Mouse (Mus musculus) yolk sac, embryonic 10.5 days (tissue): ENCODE results near the gene Wdr18.
"Not testable (repeated sequence)": the region's sequence is repeated elsewhere in the genome, so short reads cannot be mapped to it uniquely, and the experiment has no call there.

Experiments
- DNase-seq: peaks from one replicate; pipeline ENCODE4 v3.0.0-alpha.2; 2017; ENCODE audit warnings: low spot score

Gene Wdr18

GRCm38 (mm10) chr10:79947502-79947901 lies 12.4 kb upstream of the Wdr18 start:
- DNase-seq, result no peak

GRCm38 (mm10) chr10:79949873-79950272 lies 10.1 kb upstream of the Wdr18 start:
- peak; percentile 79 for DNase-seq

GRCm38 (mm10) chr10:79950661-79951060 lies 9.3 kb upstream of the Wdr18 start:
- DNase-seq, result no peak

GRCm38 (mm10) chr10:79953946-79954345 lies 6.0 kb upstream of the Wdr18 start:
- DNase-seq, result no peak

GRCm38 (mm10) chr10:79955691-79956090 lies 4.3 kb upstream of the Wdr18 start:
- DNase-seq, result no peak

- DNase-seq, result peak; percentile 79
Measured at GRCm38 (mm10) chr10:79956643-79957154, 3.3 kb upstream of the Wdr18 start.

- peak; percentile 90 for DNase-seq
Measured at GRCm38 (mm10) chr10:79958140-79958816, 1.7 kb upstream of the Wdr18 start.

GRCm38 (mm10) chr10:79959412-79959811 lies 540 bp upstream of the Wdr18 start:
- not testable (repeated sequence) for DNase-seq

GRCm38 (mm10) chr10:79960671-79961294 lies 831 bp downstream of the Wdr18 start:
- DNase-seq, result no peak

- no peak for DNase-seq
Measured at GRCm38 (mm10) chr10:79964727-79965126, 4.8 kb downstream of the Wdr18 start.

GRCm38 (mm10) chr10:79965325-79965724 lies 5.4 kb downstream of the Wdr18 start:
- DNase-seq, result no peak

- DNase-seq, result no peak
Measured at GRCm38 (mm10) chr10:79966886-79967400, 7.0 kb downstream of the Wdr18 start.

GRCm38 (mm10) chr10:79968181-79968580 lies 8.2 kb downstream of the Wdr18 start:
- no peak for DNase-seq

GRCm38 (mm10) chr10:79969124-79969568 lies 9.2 kb downstream of the Wdr18 start:
- no peak for DNase-seq

GRCm38 (mm10) chr10:79970415-79971182 lies 10.6 kb downstream of the Wdr18 start, which contains the start of gene Grin3b:
TSS of gene Grin3b (plus strand) at chr10:79970715.
- DNase-seq, result no peak

GRCm38 (mm10) chr10:79971183-79971497 lies 11.2 kb downstream of the Wdr18 start:
- DNase-seq, result no peak

- DNase-seq, result no peak
Measured at GRCm38 (mm10) chr10:79972831-79973230, 12.9 kb downstream of the Wdr18 start.

GRCm38 (mm10) chr10:79974087-79974486 lies 14.1 kb downstream of the Wdr18 start:
- DNase-seq, result no peak

- DNase-seq, result no peak
Measured at GRCm38 (mm10) chr10:79974668-79975067, 14.7 kb downstream of the Wdr18 start.

GRCm38 (mm10) chr10:79976071-79976721 lies 16.2 kb downstream of the Wdr18 start:
- no peak for DNase-seq

GRCm38 (mm10) chr10:79976722-79977107 lies 16.8 kb downstream of the Wdr18 start:
- no peak for DNase-seq

- DNase-seq, result no peak
Measured at GRCm38 (mm10) chr10:79977324-79977723, 17.4 kb downstream of the Wdr18 start.
